Mouse (Mus musculus) E14TG2a.4 (cell line): ENCODE data around the gene Mgat5.

Experiments used
- CTCF ChIP-seq: conservative IDR thresholded peaks from 2 replicates; pipeline ENCODE4 v1.5.1; 2014; ENCODE audit warnings: low read length
- NANOG ChIP-seq: IDR thresholded peaks from 2 replicates; pipeline ENCODE4 v1.6.1; 2014; ENCODE audit warnings: borderline replicate concordance, low read length, mixed read lengths
- POU5F1 ChIP-seq: IDR thresholded peaks from 2 replicates; pipeline ENCODE4 v1.6.1; 2014; ENCODE audit warnings: low read length, borderline replicate concordance

GRCm38 (mm10) chr1:127301038-127301437 is 96.2 kb downstream of the Mgat5 start:
- TF ChIP-seq CTCF (no peak), NANOG (no peak), POU5F1 (no peak)
